ENCODE assay signal across 10 mouse cellular contexts in genomic region chr11:29638861-29639260, GRCm38 (mm10). TPM values are rescaled to one million over a fixed set of nuclear protein-coding genes. Genes with fewer than 3 reads are reported as not detected.
DNase-seq lines count a peak whose midpoint lies in the region; ATAC-seq and TF ChIP-seq lines count a peak whose summit lies in the region.
"Had no signal": no experiment of that assay in that cellular context is flagged by ENCODE, and none has a peak within 500 bp of the region (broad histone marks: within the 10 kb centered on the region; RNA-seq: fewer than 3 reads in every experiment).

No protein-coding gene starts in this region.

- no peaks in the 10 kb centered on the region for H3K27me3 ChIP-seq in limb, embryonic 12.5 days
- H3K27me3 ChIP-seq in limb, embryonic 10.5 days (ENCODE audit: low read depth, poor library complexity, severe bottlenecking), result no peaks in the 10 kb centered on the region
- no peaks in the 10 kb centered on the region for H3K27me3 ChIP-seq in heart, embryonic 14.5 days (ENCODE audit: control insufficient read depth, insufficient read depth, low read length)
- no peaks in the 10 kb centered on the region for H3K27me3 ChIP-seq in hindbrain, embryonic 14.5 days (ENCODE audit: control insufficient read depth, insufficient read depth, low read length)
- H3K27me3 ChIP-seq: lung, embryonic 15.5 days had no signal

- ATAC-seq in limb, embryonic 12.5 days (ENCODE audit: insufficient number of reproducible peaks, insufficient read depth, low FRiP score, low TSS enrichment, low read depth), result no peak
- ATAC-seq in heart, embryonic 14.5 days (ENCODE audit: insufficient number of reproducible peaks, insufficient read depth, low FRiP score, low read depth), result no peak
- ATAC-seq in hindbrain, embryonic 14.5 days (ENCODE audit: low FRiP score), result no peak
- no peak for ATAC-seq in cerebellum, adult (ENCODE audit: insufficient number of reproducible peaks, low FRiP score, low TSS enrichment)

- TF ChIP-seq POLR2A in olfactory bulb, adult 2 months (IDR thresholded peaks at IDR 0.05; ENCODE audit: insufficient read depth, low read depth, low read length), result no peak

- H3K4me2 ChIP-seq in limb, embryonic 12.5 days, result no peak overlapping the region
- H3K4me2 ChIP-seq in heart, embryonic 14.5 days (ENCODE audit: low read length), result peak overlapping the region; percentile 36
- H3K4me2 ChIP-seq in hindbrain, embryonic 14.5 days (replicated peaks), result no peak overlapping the region
- H3K4me2 ChIP-seq: lung, embryonic 15.5 days had no signal

- 0 out of 2 replicates have a peak overlapping the region, but pooled peaks have one; percentile 29 for H3K27ac ChIP-seq in limb, embryonic 12.5 days
- no peak overlapping the region for H3K27ac ChIP-seq in limb, embryonic 10.5 days
- peak overlapping the region; percentile 73 to 93 for H3K27ac ChIP-seq in heart, embryonic 14.5 days (replicated peaks in 1 of 2; ENCODE audit: control insufficient read depth in 1 of 2, insufficient read depth in 1 of 2, low read depth in 2 of 2, low read length in 2 of 2)
- peak overlapping the region; percentile 65 for H3K27ac ChIP-seq in olfactory bulb, adult 2 months (ENCODE audit: insufficient read depth, low read depth, low read length)
- no peak overlapping the region for H3K27ac ChIP-seq in hindbrain, embryonic 14.5 days
- H3K27ac ChIP-seq: lung, embryonic 15.5 days had no signal

- 0 out of 2 replicates have a peak, but pooled peaks cover 3% of the 10 kb centered on the region for H3K9me3 ChIP-seq in limb, embryonic 12.5 days
- no peaks in the 10 kb centered on the region for H3K9me3 ChIP-seq in limb, embryonic 10.5 days (replicated peaks)
- H3K9me3 ChIP-seq in heart, embryonic 14.5 days (ENCODE audit: control insufficient read depth, low read length), result no peaks in the 10 kb centered on the region; the same call in 1 of the 2 replicates
- H3K9me3 ChIP-seq in hindbrain, embryonic 14.5 days (ENCODE audit: control insufficient read depth, low read length), result no peaks in the 10 kb centered on the region
- H3K9me3 ChIP-seq: lung, embryonic 15.5 days had no signal

- 36% methylated on average over 2 of the region's 2 CpGs for WGBS in limb, embryonic 12.5 days
- WGBS in limb, embryonic 10.5 days, result 67% methylated on average over 2 of the region's 2 CpGs
- WGBS in heart, embryonic 14.5 days, result 9% methylated on average over 2 of the region's 2 CpGs
- 6% methylated on average over 2 of the region's 2 CpGs for WGBS in olfactory bulb, adult 2 months
- WGBS in hindbrain, embryonic 14.5 days, result 38% methylated on average over 2 of the region's 2 CpGs

- H3K9ac ChIP-seq in limb, embryonic 12.5 days (replicated peaks), result no peak overlapping the region
- peak overlapping the region; percentile 28 for H3K9ac ChIP-seq in heart, embryonic 14.5 days (ENCODE audit: low read length)
- no peak overlapping the region for H3K9ac ChIP-seq in hindbrain, embryonic 14.5 days
- H3K9ac ChIP-seq: lung, embryonic 15.5 days had no signal

- no peak overlapping the region for H3K4me3 ChIP-seq in limb, embryonic 12.5 days (replicated peaks)
- no peak overlapping the region for H3K4me3 ChIP-seq in limb, embryonic 10.5 days
- no peak overlapping the region for H3K4me3 ChIP-seq in heart, embryonic 14.5 days (ENCODE audit: control insufficient read depth in 1 of 2, insufficient read depth in 1 of 2, low read depth in 1 of 2, low read length in 2 of 2)
- H3K4me3 ChIP-seq in olfactory bulb, adult 2 months (ENCODE audit: insufficient read depth, low read depth, low read length), result no peak overlapping the region
- H3K4me3 ChIP-seq in hindbrain, embryonic 14.5 days (replicated peaks; ENCODE audit: low read length), result no peak overlapping the region
- H3K4me3 ChIP-seq: lung, embryonic 15.5 days had no signal

- no peaks in the 10 kb centered on the region for H3K36me3 ChIP-seq in limb, embryonic 12.5 days
- no peaks in the 10 kb centered on the region for H3K36me3 ChIP-seq in limb, embryonic 10.5 days
- no peaks in the 10 kb centered on the region for H3K36me3 ChIP-seq in heart, embryonic 14.5 days (ENCODE audit: control insufficient read depth, insufficient read depth, low read length)
- no peaks in the 10 kb centered on the region for H3K36me3 ChIP-seq in hindbrain, embryonic 14.5 days (replicated peaks; ENCODE audit: control insufficient read depth, insufficient read depth)
- H3K36me3 ChIP-seq: lung, embryonic 15.5 days had no signal

- no peak for DNase-seq in limb, embryonic 10.5 days (ENCODE audit: low spot score)
- peak; percentile 81 for DNase-seq in adipocyte (ENCODE audit: low spot score)
- no peak for DNase-seq in hindbrain, embryonic 14.5 days (ENCODE audit: low spot score)
- DNase-seq: adrenal gland, postnatal 25 days; cerebellum, postnatal 25 days had no signal

- TF ChIP-seq CTCF in olfactory bulb, adult 2 months (IDR thresholded peaks at IDR 0.05; ENCODE audit: insufficient read depth, low read depth, low read length), result no peak

- peaks cover 28% of the 10 kb centered on the region for H3K4me1 ChIP-seq in limb, embryonic 12.5 days (replicated peaks)
- H3K4me1 ChIP-seq in limb, embryonic 10.5 days, result peaks cover 14% of the 10 kb centered on the region
- H3K4me1 ChIP-seq in heart, embryonic 14.5 days (ENCODE audit: control insufficient read depth in 2 of 2, insufficient read depth in 2 of 2, low read length in 2 of 2), result peaks cover 16 to 33% of the 10 kb centered on the region in 2 experiments
- peaks cover 18% of the 10 kb centered on the region for H3K4me1 ChIP-seq in olfactory bulb, adult 2 months (ENCODE audit: control insufficient read depth, insufficient read depth, low read length)
- peaks cover 6% of the 10 kb centered on the region; the same call in 1 of the 2 replicates for H3K4me1 ChIP-seq in hindbrain, embryonic 14.5 days (replicated peaks; ENCODE audit: control insufficient read depth, insufficient read depth, low read length)
- H3K4me1 ChIP-seq: lung, embryonic 15.5 days had no signal

RNA-seq across cellular contexts. Expression of gene Rtn4, which starts 53.9 kb away (rescaled TPM):
- 65.6 and 79.6 TPM in 2 replicates for polyA plus RNA-seq in limb, embryonic 12.5 days (2016; fragmentation: Nextera tagmentation; extraction: Ambion mirVana)
- 53.6 and 64.7 TPM in 2 replicates for polyA plus RNA-seq in limb, embryonic 10.5 days (2016; fragmentation: Nextera tagmentation; extraction: Ambion mirVana)
- 57.1 and 68.3 TPM in 2 replicates for polyA plus RNA-seq in heart, embryonic 14.5 days (2014; fragmentation: Nextera tagmentation; extraction: Ambion mirVana)
- polyA plus RNA-seq in olfactory bulb, adult 2 months (2012; ENCODE audit: insufficient read depth, insufficient read length, low replicate concordance, missing spikeins), result 230 and 407 TPM in 2 replicates
- polyA plus RNA-seq in hindbrain, embryonic 14.5 days (2014; fragmentation: Nextera tagmentation; extraction: Ambion mirVana), result 112 and 120 TPM in 2 replicates

Comparison
In these comparisons a context has a peak if more than half of its experiments do, and no peak if none do; other contexts are left out.
1. H3K27ac ChIP-seq: peak in limb, embryonic 12.5 days (single experiment), heart, embryonic 14.5 days (2 of 2) and olfactory bulb, adult 2 months (single experiment); none in limb, embryonic 10.5 days (single experiment) and hindbrain, embryonic 14.5 days (single experiment).